Mouse (Mus musculus) MEL (cell line): ENCODE data around the gene Slc25a44. TPM values are rescaled to one million over a fixed set of nuclear protein-coding genes. Genes with fewer than 3 reads are reported as not detected.

ENCODE experiments used
- polyA plus RNA-seq, 2 experiments: library from polyadenylated mRNA; stranded (reverse) in 1 of 2; unstranded in 1 of 2; fragments of >175 nt in 1 of 2; fragments of >200 nt in 1 of 2; gene quantifications; 2 replicates each; pipeline versions ENCODE4 v1.2.1 to v1.2.4; 2012; ENCODE audit warnings: low replicate concordance in 2 of 2, low read depth in 1 of 2; ENCODE audit not compliant: insufficient read length in 2 of 2, insufficient read depth in 1 of 2, missing spikeins in 1 of 2
- total RNA-seq: library from RNA; depleted of rRNA; stranded (reverse); fragments of 300-350 nt; gene quantifications from 2 replicates; pipeline ENCODE4 v1.2.3, GENCODE M21; 2012; rRNA removed

Slc25a44 gene
- total and polyA plus RNA-seq, 3 experiments, result 30.5 to 34.6 TPM; not detected in 1

Other genes with a start within 250 kb of the Slc25a44 start
- gene Rhbg, start 170.4 kb downstream of the Slc25a44 start, total RNA-seq, result not detected in 2 replicates
- gene Rhbg, start 170.4 kb downstream of the Slc25a44 start, polyA plus RNA-seq, result not detected
- gene Gm38392, start 137.9 kb downstream of the Slc25a44 start, total RNA-seq, result 0.39 and 0.69 TPM in 2 replicates
- under 1 TPM in 1 of 2 experiments, not detected in 1; 0.84 TPM for gene Gm38392, start 137.9 kb downstream of the Slc25a44 start, polyA plus RNA-seq
- gene Tsacc, start 128.1 kb downstream of the Slc25a44 start, total RNA-seq, result 26.7 and 34.1 TPM in 2 replicates
- gene Tsacc, start 128.1 kb downstream of the Slc25a44 start, polyA plus RNA-seq, result 10 to 100 TPM in 1 of 2 experiments, not detected in 1; 41.1 TPM
- gene Cct3, start 128.0 kb downstream of the Slc25a44 start, total RNA-seq, result 1,548 and 1,549 TPM in 2 replicates
- 1,000 to 10,000 TPM in 1 of 2 experiments, 100 to 1,000 TPM in 1; 777 to 1,271 TPM for gene Cct3, start 128.0 kb downstream of the Slc25a44 start, polyA plus RNA-seq
- 47.6 and 48.3 TPM in 2 replicates for gene Glmp, start 100.1 kb downstream of the Slc25a44 start, total RNA-seq
- gene Glmp, start 100.1 kb downstream of the Slc25a44 start, polyA plus RNA-seq, result 100 to 1,000 TPM in 1 of 2 experiments, not detected in 1; 181 TPM
- 2.2 TPM in 2 replicates for gene Tmem79, start 89.0 kb downstream of the Slc25a44 start, total RNA-seq
- gene Tmem79, start 89.0 kb downstream of the Slc25a44 start, polyA plus RNA-seq, result 1 to 10 TPM in 1 of 2 experiments, not detected in 1; 3.7 TPM
- 87.3 and 97.9 TPM in 2 replicates for gene Smg5, start 88.9 kb downstream of the Slc25a44 start, total RNA-seq
- 100 to 1,000 TPM; 123 to 148 TPM for gene Smg5, start 88.9 kb downstream of the Slc25a44 start, polyA plus RNA-seq
- not detected in 2 replicates for gene Paqr6, start 60.6 kb downstream of the Slc25a44 start, total RNA-seq
- gene Paqr6, start 60.6 kb downstream of the Slc25a44 start, polyA plus RNA-seq, result under 1 TPM in 1 of 2 experiments, not detected in 1; 0.11 TPM
- gene Bglap3, start 52.4 kb downstream of the Slc25a44 start, total RNA-seq, result 0.16 TPM in 1 of 2 replicates, not detected in the other
- gene Bglap3, start 52.4 kb downstream of the Slc25a44 start, polyA plus RNA-seq, result not detected
- gene Bglap2, start 46.4 kb downstream of the Slc25a44 start, total RNA-seq, result not detected in 2 replicates
- not detected for gene Bglap2, start 46.4 kb downstream of the Slc25a44 start, polyA plus RNA-seq
- gene Bglap, start 40.7 kb downstream of the Slc25a44 start, total RNA-seq, result not detected in 2 replicates
- gene Bglap, start 40.7 kb downstream of the Slc25a44 start, polyA plus RNA-seq, result under 1 TPM in 1 of 2 experiments, not detected in 1; 0.17 TPM
- 139 and 144 TPM in 2 replicates for gene Pmf1, start 14.8 kb downstream of the Slc25a44 start, total RNA-seq
- gene Pmf1, start 14.8 kb downstream of the Slc25a44 start, polyA plus RNA-seq, result 100 to 1,000 TPM in 1 of 2 experiments, not detected in 1; 357 TPM
- 31.4 and 45.3 TPM in 2 replicates for gene Sema4a, start 36.0 kb upstream of the Slc25a44 start, total RNA-seq
- gene Sema4a, start 36.0 kb upstream of the Slc25a44 start, polyA plus RNA-seq, result 10 to 100 TPM in 1 of 2 experiments, not detected in 1; 33.5 TPM
- gene Lmna, start 84.8 kb upstream of the Slc25a44 start, total RNA-seq, result 388 and 394 TPM in 2 replicates
- 100 to 1,000 TPM; 128 to 302 TPM for gene Lmna, start 84.8 kb upstream of the Slc25a44 start, polyA plus RNA-seq
- gene Mex3a, start 107.3 kb upstream of the Slc25a44 start, total RNA-seq, result 4.3 and 5.5 TPM in 2 replicates
- gene Mex3a, start 107.3 kb upstream of the Slc25a44 start, polyA plus RNA-seq, result 10 to 100 TPM in 1 of 2 experiments, not detected in 1; 10.1 TPM
- gene Rab25, start 123.2 kb upstream of the Slc25a44 start, total RNA-seq, result 0.75 and 0.96 TPM in 2 replicates
- gene Rab25, start 123.2 kb upstream of the Slc25a44 start, polyA plus RNA-seq, result 1 to 10 TPM in 1 of 2 experiments, not detected in 1; 1.9 TPM
- gene Lamtor2, start 127.9 kb upstream of the Slc25a44 start, total RNA-seq, result 125 and 127 TPM in 2 replicates
- gene Lamtor2, start 127.9 kb upstream of the Slc25a44 start, polyA plus RNA-seq, result 100 to 1,000 TPM in 1 of 2 experiments, not detected in 1; 188 TPM
- gene Ubqln4, start 128.6 kb upstream of the Slc25a44 start, total RNA-seq, result 73.0 and 83.0 TPM in 2 replicates
- gene Ubqln4, start 128.6 kb upstream of the Slc25a44 start, polyA plus RNA-seq, result 100 to 1,000 TPM in 1 of 2 experiments, 10 to 100 TPM in 1; 43.6 to 171 TPM
- 500 and 594 TPM in 2 replicates for gene Ssr2, start 150.7 kb upstream of the Slc25a44 start, total RNA-seq
- 100 to 1,000 TPM; 176 to 706 TPM for gene Ssr2, start 150.7 kb upstream of the Slc25a44 start, polyA plus RNA-seq
- gene Arhgef2, start 180.8 kb upstream of the Slc25a44 start, total RNA-seq, result 113 and 131 TPM in 2 replicates
- gene Arhgef2, start 180.8 kb upstream of the Slc25a44 start, polyA plus RNA-seq, result 100 to 1,000 TPM in 1 of 2 experiments, not detected in 1; 183 TPM
- gene Rxfp4, start 228.0 kb upstream of the Slc25a44 start, total RNA-seq, result 0.08 TPM in 1 of 2 replicates, not detected in the other
- under 1 TPM in 1 of 2 experiments, not detected in 1; 0.06 TPM for gene Rxfp4, start 228.0 kb upstream of the Slc25a44 start, polyA plus RNA-seq